Mouse (Mus musculus) liver, embryonic 13.5 days (tissue): ENCODE measurements at regions not wholly inside any gene's neighbourhood (a gene's known extent, or its start where the extent isn't known, plus 50 kb on each side); places are given as distances from the start of the nearest gene placed in this dataset.

Experiments used
- ATAC-seq: fragments of 200-750 bp; cut with Nextera tagmentation; 2 replicates; pipeline ENCODE4 v1.8.0; 2017; ENCODE audit warnings: low read depth, mild to moderate bottlenecking, moderate number of reproducible peaks, moderate library complexity
- DNase-seq: peaks from one replicate; pipeline ENCODE4 v3.0.0; 2022
- H3K27ac ChIP-seq: fragments of 300-500 bp; sonication (generic); 2 replicates; pipeline ENCODE4 v1.5.1; 2015; ENCODE audit warnings: moderate library complexity, mild to moderate bottlenecking, inconsistent platforms
- H3K27me3 ChIP-seq: fragments of 300-500 bp; sonication (generic); 2 replicates; pipeline ENCODE4 v1.6.1; 2015; ENCODE audit warnings: mild to moderate bottlenecking, inconsistent platforms
- H3K36me3 ChIP-seq: fragments of 300-500 bp; sonication (generic); 2 replicates; pipeline ENCODE4 v1.6.1; 2015; ENCODE audit warnings: mild to moderate bottlenecking, inconsistent platforms
- H3K4me1 ChIP-seq: fragments of 300-500 bp; sonication (generic); replicated peaks from 2 replicates; pipeline ENCODE4 v1.6.1; 2015; ENCODE audit warnings: inconsistent platforms
- H3K4me2 ChIP-seq: fragments of 300-500 bp; sonication (generic); 2 replicates; pipeline ENCODE4 v1.6.1; 2015; ENCODE audit warnings: inconsistent platforms, mild to moderate bottlenecking, moderate library complexity
- H3K4me3 ChIP-seq: fragments of 300-500 bp; sonication (generic); replicated peaks from 2 replicates; pipeline ENCODE4 v1.5.1; 2015; ENCODE audit warnings: mild to moderate bottlenecking, inconsistent platforms
- H3K9ac ChIP-seq: fragments of 300-500 bp; sonication (generic); 2 replicates; pipeline ENCODE4 v1.6.1; 2015; ENCODE audit warnings: mild to moderate bottlenecking, inconsistent platforms
- H3K9me3 ChIP-seq: fragments of 300-500 bp; sonication (generic); replicated peaks from 2 replicates; pipeline ENCODE4 v1.6.1; 2016; ENCODE audit warnings: inconsistent platforms
- WGBS: fragments of 180-500 bp; shearing (Covaris S2); methylation state at CpG from one replicate; pipeline ENCODE4 v1.1.7; 2015; ENCODE audit not compliant: insufficient replicate concordance; 5-methylcytosine and 5-hydroxymethylcytosine counted together

DNA sequence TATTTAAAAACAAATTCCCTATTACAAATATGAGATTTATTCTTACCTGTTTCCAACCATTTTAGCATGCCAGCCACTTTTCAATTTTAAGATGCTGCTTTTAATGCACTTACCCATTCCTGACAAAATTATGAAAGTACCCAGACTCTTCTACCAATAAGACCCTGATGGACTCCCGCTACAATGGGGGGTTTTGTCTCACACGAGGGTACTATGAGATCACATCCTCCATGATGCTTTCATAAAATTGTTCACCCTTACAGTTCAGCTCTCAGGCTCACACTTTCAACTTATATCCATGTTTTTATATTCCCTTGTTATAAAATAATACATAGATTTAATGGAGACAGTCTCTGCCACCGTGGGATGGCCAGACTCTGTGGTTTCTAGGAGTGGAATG, 68.1 kb upstream of the Adamts18 start:
- ATAC-seq, result no peak
- no peaks in the 10 kb centered on the region for H3K27me3 ChIP-seq
- H3K4me3 ChIP-seq, result no peak overlapping the region
- no peak for DNase-seq
- H3K9ac ChIP-seq, result no peak overlapping the region
- H3K27ac ChIP-seq, result no peak overlapping the region
- H3K36me3 ChIP-seq, result no peaks in the 10 kb centered on the region
- H3K4me1 ChIP-seq, result no peaks in the 10 kb centered on the region
- WGBS, result 47% methylated on average over 3 of the region's 3 CpGs
- no peaks in the 10 kb centered on the region; the same call in 1 of the 2 replicates for H3K9me3 ChIP-seq
- no peak overlapping the region for H3K4me2 ChIP-seq

- H3K4me3 ChIP-seq, result no peak overlapping the region
- no peak for DNase-seq
- no peak for ATAC-seq
- no peak overlapping the region for H3K9ac ChIP-seq
- no peak overlapping the region for H3K27ac ChIP-seq
- H3K4me2 ChIP-seq, result no peak overlapping the region
- H3K27me3 ChIP-seq, result no peaks in the 10 kb centered on the region
- H3K4me1 ChIP-seq, result no peaks in the 10 kb centered on the region
- no peaks in the 10 kb centered on the region; the same call in 1 of the 2 replicates for H3K9me3 ChIP-seq
- WGBS, result 46% methylated on average over 6 of the region's 6 CpGs
- H3K36me3 ChIP-seq, result no peaks in the 10 kb centered on the region
These were observed 68.7 kb upstream of the Adamts18 start for GRCm38 (mm10) chr8:113917197-113917596.

DNA sequence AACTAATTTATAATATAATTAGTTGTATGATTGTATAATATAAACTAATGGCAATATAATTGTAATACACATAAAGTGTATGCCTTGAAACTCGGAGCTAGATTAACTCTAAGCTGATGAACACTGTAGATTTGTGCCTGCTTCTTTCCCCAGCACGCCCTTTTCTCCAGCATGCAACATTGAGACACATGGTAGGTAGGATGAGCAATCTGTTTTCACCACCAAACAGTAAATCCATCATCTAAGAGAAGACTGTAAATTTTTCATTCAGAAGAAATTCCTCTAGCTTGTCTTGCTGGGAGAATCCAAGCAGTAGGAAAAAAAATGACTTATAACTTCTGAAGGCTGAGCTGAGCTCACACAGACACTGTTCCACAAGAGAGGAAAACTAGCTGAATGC, 71.8 kb upstream of the Adamts18 start:
- no peaks in the 10 kb centered on the region for H3K9me3 ChIP-seq

GRCm38 (mm10) chr8:113923381-113923780, 74.8 kb upstream of the Adamts18 start:
- no peak overlapping the region for H3K4me3 ChIP-seq
- DNase-seq, result no peak
- no peak overlapping the region for H3K27ac ChIP-seq
- 32% methylated on average over 3 of the region's 3 CpGs for WGBS
- H3K36me3 ChIP-seq, result no peaks in the 10 kb centered on the region
- ATAC-seq, result no peak
- no peaks in the 10 kb centered on the region for H3K27me3 ChIP-seq
- H3K9ac ChIP-seq, result no peak overlapping the region
- no peaks in the 10 kb centered on the region for H3K9me3 ChIP-seq
- H3K4me2 ChIP-seq, result no peak overlapping the region
- H3K4me1 ChIP-seq, result no peaks in the 10 kb centered on the region

More for the DNA sequence above, 71.8 kb upstream of the Adamts18 start:
- no peaks in the 10 kb centered on the region for H3K27me3 ChIP-seq
- H3K4me3 ChIP-seq, result no peak overlapping the region
- H3K27ac ChIP-seq, result no peak overlapping the region
- no peak overlapping the region for H3K4me2 ChIP-seq
- no peaks in the 10 kb centered on the region for H3K36me3 ChIP-seq
- ATAC-seq, result no peak
- no peaks in the 10 kb centered on the region for H3K4me1 ChIP-seq
- no peak overlapping the region for H3K9ac ChIP-seq
- 34% methylated on average over 2 of the region's 2 CpGs for WGBS
- DNase-seq, result no peak

DNA sequence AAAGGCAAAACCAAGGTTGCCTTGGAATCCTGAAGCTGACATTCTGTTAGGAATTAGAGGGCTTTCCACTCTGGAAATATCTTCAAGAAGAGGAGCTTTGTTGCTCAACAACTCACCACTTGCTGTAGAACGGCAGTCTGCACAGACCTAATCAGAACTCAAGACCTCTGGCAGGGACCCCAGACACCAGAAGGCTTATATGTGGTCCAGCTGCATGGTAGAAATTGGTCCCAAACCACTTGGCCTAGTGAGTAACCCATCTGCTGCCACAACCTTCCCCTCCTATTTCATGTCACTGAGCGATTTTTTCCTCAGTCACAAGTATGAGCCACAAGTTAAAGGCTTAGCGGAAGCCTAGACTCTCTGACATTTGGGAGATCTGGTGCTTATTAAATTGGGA, 105.2 kb upstream of the Adamts18 start:
- Histone ChIP-seq H3K9me3 (no peaks in the 10 kb centered on the region), H3K4me2 (no peak overlapping the region), H3K4me3 (no peak overlapping the region), H3K4me1 (no peaks in the 10 kb centered on the region), H3K27ac (no peak overlapping the region), H3K27me3 (no peaks in the 10 kb centered on the region), H3K36me3 (no peaks in the 10 kb centered on the region), H3K9ac (no peak overlapping the region)
- WGBS, result 67% methylated on average over 3 of the region's 3 CpGs
- DNase-seq (no peak), ATAC-seq (no peak)

GRCm38 (mm10) chr8:113956439-113957043, 108.0 kb upstream of the Adamts18 start:
- no peak overlapping the region for H3K27ac ChIP-seq
- no peak overlapping the region for H3K4me3 ChIP-seq
- no peaks in the 10 kb centered on the region for H3K4me1 ChIP-seq
- DNase-seq (no peak), ATAC-seq (no peak)
- no peaks in the 10 kb centered on the region for H3K27me3 ChIP-seq
- H3K9ac ChIP-seq, result no peak overlapping the region
- 60% methylated on average over 14 of the region's 14 CpGs for WGBS
- no peaks in the 10 kb centered on the region for H3K9me3 ChIP-seq
- H3K4me2 ChIP-seq, result no peak overlapping the region
- H3K36me3 ChIP-seq, result no peaks in the 10 kb centered on the region

GRCm38 (mm10) chr8:113957821-113958220, 109.3 kb upstream of the Adamts18 start:
- Histone ChIP-seq H3K4me2 (no peak overlapping the region), H3K9ac (no peak overlapping the region), H3K27ac (no peak overlapping the region), H3K36me3 (no peaks in the 10 kb centered on the region), H3K4me1 (no peaks in the 10 kb centered on the region), H3K4me3 (no peak overlapping the region), H3K9me3 (no peaks in the 10 kb centered on the region), H3K27me3 (no peaks in the 10 kb centered on the region)
- DNase-seq, result no peak
- 76% methylated on average over 6 of the region's 6 CpGs for WGBS
- ATAC-seq, result no peak

- Histone ChIP-seq H3K9me3 (0 out of 2 replicates have a peak, but pooled peaks cover 3% of the 10 kb centered on the region), H3K27me3 (no peaks in the 10 kb centered on the region), H3K27ac (no peak overlapping the region), H3K4me3 (no peak overlapping the region), H3K36me3 (no peaks in the 10 kb centered on the region), H3K4me1 (no peaks in the 10 kb centered on the region), H3K9ac (no peak overlapping the region), H3K4me2 (no peak overlapping the region)
- no peak for DNase-seq
- WGBS, result 60% methylated on average over 5 of the region's 5 CpGs
- ATAC-seq, result no peak
These were observed 127.3 kb upstream of the Adamts18 start for GRCm38 (mm10) chr8:113975810-113976209.

GRCm38 (mm10) chr8:113976626-113977025, 128.1 kb upstream of the Adamts18 start:
- Histone ChIP-seq H3K9me3 (0 out of 2 replicates have a peak, but pooled peaks cover 3% of the 10 kb centered on the region), H3K27me3 (0 out of 2 replicates have a peak, but pooled peaks cover 5% of the 10 kb centered on the region), H3K9ac (no peak overlapping the region), H3K4me1 (no peaks in the 10 kb centered on the region), H3K4me2 (no peak overlapping the region), H3K4me3 (no peak overlapping the region), H3K36me3 (no peaks in the 10 kb centered on the region), H3K27ac (no peak overlapping the region)
- WGBS, result 32% methylated on average over 4 of the region's 4 CpGs
- no peak for DNase-seq
- ATAC-seq, result no peak

GRCm38 (mm10) chr8:113977072-113977471, 128.5 kb upstream of the Adamts18 start:
- H3K4me3 ChIP-seq, result no peak overlapping the region

GRCm38 (mm10) chr8:113978946-113979345, 130.4 kb upstream of the Adamts18 start:
- Histone ChIP-seq H3K9ac (no peak overlapping the region), H3K27me3 (0 out of 2 replicates have a peak, but pooled peaks cover 16% of the 10 kb centered on the region), H3K4me1 (no peaks in the 10 kb centered on the region), H3K4me2 (no peak overlapping the region), H3K27ac (no peak overlapping the region), H3K9me3 (0 out of 2 replicates have a peak, but pooled peaks cover 3% of the 10 kb centered on the region), H3K36me3 (no peaks in the 10 kb centered on the region), H3K4me3 (no peak overlapping the region)
- ATAC-seq (no peak), DNase-seq (no peak)
- WGBS, result 40% methylated on average over 9 of the region's 9 CpGs

More at GRCm38 (mm10) chr8:113977072-113977471, 128.5 kb upstream of the Adamts18 start:
- DNase-seq, result no peak
- ATAC-seq, result no peak
- Histone ChIP-seq H3K27me3 (0 out of 2 replicates have a peak, but pooled peaks cover 7% of the 10 kb centered on the region), H3K9me3 (0 out of 2 replicates have a peak, but pooled peaks cover 3% of the 10 kb centered on the region), H3K27ac (no peak overlapping the region), H3K4me2 (no peak overlapping the region), H3K36me3 (no peaks in the 10 kb centered on the region), H3K9ac (no peak overlapping the region), H3K4me1 (no peaks in the 10 kb centered on the region)
- 36% methylated on average over 4 of the region's 4 CpGs for WGBS

- no peak overlapping the region for H3K4me2 ChIP-seq
These were observed 131.3 kb upstream of the Adamts18 start for GRCm38 (mm10) chr8:113979837-113980236.

More at GRCm38 (mm10) chr8:113979837-113980236, 131.3 kb upstream of the Adamts18 start:
- WGBS, result 70% methylated on average over 5 of the region's 5 CpGs
- no peak for ATAC-seq
- H3K27me3 ChIP-seq, result 0 out of 2 replicates have a peak, but pooled peaks cover 16% of the 10 kb centered on the region
- no peaks in the 10 kb centered on the region for H3K4me1 ChIP-seq
- H3K9me3 ChIP-seq, result 0 out of 2 replicates have a peak, but pooled peaks cover 3% of the 10 kb centered on the region
- H3K27ac ChIP-seq, result no peak overlapping the region
- no peak overlapping the region for H3K4me3 ChIP-seq
- H3K9ac ChIP-seq, result no peak overlapping the region
- DNase-seq, result no peak
- no peaks in the 10 kb centered on the region for H3K36me3 ChIP-seq
